Mouse (Mus musculus): ENCODE data around the gene Rilp. TPM values are rescaled to one million over a fixed set of nuclear protein-coding genes. Genes with fewer than 3 reads are reported as not detected.

Gene Rilp
- polyA plus RNA-seq, 1 experiment from 2014 or later, result not detected

- ATAC-seq (ENCODE audit: insufficient number of reproducible peaks, insufficient read depth, low FRiP score, low TSS enrichment, low read depth), result no peak
- Histone ChIP-seq H3K4me1 (no peaks in the 10 kb centered on the region), H3K27me3 (no peaks in the 10 kb centered on the region), H3K27ac (no peak overlapping the region), H3K4me2 (no peak overlapping the region), H3K36me3 (no peaks in the 10 kb centered on the region), H3K9ac (no peak overlapping the region), H3K4me3 (no peak overlapping the region), H3K9me3 (no peaks in the 10 kb centered on the region)
- 87% methylated on average over 6 of the region's 6 CpGs for WGBS
These were observed 17.0 kb downstream of the Rilp start for GRCm38 (mm10) chr11:75526943-75527342.

GRCm38 (mm10) chr11:75529771-75530170, 19.9 kb downstream of the Rilp start:
- Histone ChIP-seq H3K9me3 (no peaks in the 10 kb centered on the region), H3K4me1 (peaks cover 9% of the 10 kb centered on the region), H3K36me3 (no peaks in the 10 kb centered on the region), H3K9ac (no peak overlapping the region), H3K27ac (no peak overlapping the region), H3K4me2 (no peak overlapping the region), H3K4me3 (no peak overlapping the region), H3K27me3 (peaks cover 5% of the 10 kb centered on the region; the same call in 1 of the 2 replicates)
- WGBS, result 63% methylated on average over 4 of the region's 4 CpGs
- no peak for ATAC-seq (ENCODE audit: insufficient number of reproducible peaks, insufficient read depth, low FRiP score, low TSS enrichment, low read depth)

GRCm38 (mm10) chr11:75530325-75530724, 20.4 kb downstream of the Rilp start:
- peaks cover 5% of the 10 kb centered on the region; the same call in 1 of the 2 replicates for H3K27me3 ChIP-seq
- under 1% methylated on average over 10 of the region's 10 CpGs for WGBS
- no peaks in the 10 kb centered on the region for H3K36me3 ChIP-seq
- 0 out of 2 replicates have a peak overlapping the region, but pooled peaks have one; percentile 64 for H3K27ac ChIP-seq
- H3K4me3 ChIP-seq, result peak overlapping the region; percentile 72
- 0 out of 2 replicates have a peak, but pooled peaks have one; percentile 53 for ATAC-seq (ENCODE audit: insufficient number of reproducible peaks, insufficient read depth, low FRiP score, low TSS enrichment, low read depth)
- H3K4me2 ChIP-seq, result peak overlapping the region; percentile 91
- H3K9me3 ChIP-seq, result no peaks in the 10 kb centered on the region
- H3K9ac ChIP-seq, result peak overlapping the region; percentile 84
- peaks cover 12% of the 10 kb centered on the region for H3K4me1 ChIP-seq

DNA sequence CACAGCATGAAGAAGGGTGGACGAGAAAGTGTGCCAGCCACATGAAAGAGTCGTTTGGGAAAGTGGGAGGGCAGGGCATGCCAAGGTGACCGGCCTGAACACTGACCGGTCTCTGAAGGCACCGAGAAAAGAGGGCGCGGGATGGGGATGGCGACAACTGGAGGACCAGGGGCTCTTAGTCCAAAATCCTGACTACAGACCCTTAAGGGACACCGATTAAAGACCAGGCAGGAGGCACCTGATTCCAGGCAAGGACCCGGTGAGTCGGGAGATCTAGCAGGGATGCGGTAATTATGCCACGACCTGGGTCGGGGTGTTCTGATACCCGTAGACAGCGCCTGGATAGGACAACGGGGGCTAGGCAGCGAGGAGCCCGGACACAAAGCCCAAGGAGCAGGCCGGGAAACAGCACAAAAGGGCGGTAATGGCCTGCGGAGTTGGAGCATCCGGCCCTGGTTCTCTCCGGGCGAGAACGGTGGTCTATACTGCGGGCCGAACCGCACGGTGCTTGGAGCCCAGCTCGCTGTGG, 21.0 kb downstream of the Rilp start:
- H3K27ac ChIP-seq, result peak overlapping the region; percentile 64
- under 1% methylated on average over 31 of the region's 31 CpGs for WGBS
- ATAC-seq (ENCODE audit: insufficient number of reproducible peaks, insufficient read depth, low FRiP score, low TSS enrichment, low read depth), result peak; percentile 34

GRCm38 (mm10) chr11:75531469-75532242, 21.8 kb downstream of the Rilp start, which contains the start of gene Slc43a2:
TSS of gene Slc43a2 (plus strand) at chr11:75531694.
- WGBS, result under 1% methylated on average over 62 of the region's 62 CpGs
- no peaks in the 10 kb centered on the region for H3K36me3 ChIP-seq
- ATAC-seq (ENCODE audit: insufficient number of reproducible peaks, insufficient read depth, low FRiP score, low TSS enrichment, low read depth), result peak; percentile 88
- H3K9me3 ChIP-seq, result no peaks in the 10 kb centered on the region
- peak within 1 kb of the TSS; percentile 91 for H3K4me2 ChIP-seq
- H3K4me1 ChIP-seq, result peaks cover 12% of the 10 kb centered on the region
- peak within 1 kb of the TSS; percentile 86 for H3K27ac ChIP-seq
- peak within 1 kb of the TSS; percentile 72 for H3K4me3 ChIP-seq
- H3K9ac ChIP-seq, result peak within 1 kb of the TSS; percentile 84
- H3K27me3 ChIP-seq, result peaks cover 5% of the 10 kb centered on the region; the same call in 1 of the 2 replicates

More for the DNA sequence above, 21.0 kb downstream of the Rilp start:
- H3K27me3 ChIP-seq, result peaks cover 5% of the 10 kb centered on the region; the same call in 1 of the 2 replicates
- no peaks in the 10 kb centered on the region for H3K9me3 ChIP-seq
- peak overlapping the region; percentile 91 for H3K4me2 ChIP-seq
- H3K4me1 ChIP-seq, result peaks cover 12% of the 10 kb centered on the region
- H3K36me3 ChIP-seq, result no peaks in the 10 kb centered on the region
- peak overlapping the region; percentile 72 for H3K4me3 ChIP-seq
- H3K9ac ChIP-seq, result peak overlapping the region; percentile 84

DNA sequence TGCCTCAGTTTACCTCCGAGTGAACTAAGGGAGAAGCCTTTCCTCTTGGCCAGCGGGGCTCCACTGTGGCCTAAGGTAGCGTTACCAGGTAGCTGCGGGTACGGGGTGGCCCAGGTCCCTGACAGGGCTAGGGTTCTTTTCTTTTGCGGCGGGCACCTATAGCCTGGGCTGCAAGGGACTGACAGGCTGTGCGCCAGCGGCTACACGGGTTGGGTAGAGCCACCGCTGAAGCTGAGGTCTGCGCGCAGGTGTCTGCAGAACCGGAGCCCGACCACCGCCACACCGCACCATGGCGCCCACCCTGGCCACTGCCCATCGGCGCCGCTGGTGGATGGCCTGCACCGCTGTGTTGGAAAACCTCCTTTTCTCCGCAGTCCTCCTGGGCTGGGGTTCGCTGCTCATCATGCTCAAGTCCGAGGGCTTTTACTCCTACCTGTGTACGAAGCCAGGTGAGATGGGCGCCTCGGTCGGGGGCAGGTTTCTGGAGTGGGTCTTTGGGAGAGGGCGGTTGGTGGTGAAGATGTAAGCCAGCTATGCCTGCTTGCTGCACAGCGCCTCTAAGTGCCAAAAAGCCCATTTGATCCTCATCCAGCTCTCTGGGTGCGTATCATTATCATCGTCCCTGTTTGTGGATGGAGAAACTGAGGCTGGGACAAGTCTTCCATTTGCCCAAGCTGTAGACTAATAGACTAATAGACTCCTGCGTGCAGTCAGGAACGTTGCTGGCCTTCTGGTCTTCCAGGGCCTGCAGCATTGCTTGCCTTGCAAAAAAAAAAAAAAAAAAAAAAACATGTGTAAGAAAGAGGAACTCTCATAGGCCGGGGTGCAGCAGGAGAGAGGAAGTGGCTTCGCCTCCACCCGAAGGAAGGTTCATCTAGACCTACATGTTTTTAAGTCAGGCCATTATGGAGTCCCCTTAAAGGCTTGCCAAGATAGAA, 22.7 kb downstream of the Rilp start:
- ATAC-seq (ENCODE audit: insufficient number of reproducible peaks, insufficient read depth, low FRiP score, low TSS enrichment, low read depth), result no peak
- H3K4me2 ChIP-seq, result peak overlapping the region; percentile 91
- peaks cover 12% of the 10 kb centered on the region for H3K4me1 ChIP-seq
- H3K36me3 ChIP-seq, result no peaks in the 10 kb centered on the region
- H3K27me3 ChIP-seq, result peaks cover 5% of the 10 kb centered on the region; the same call in 1 of the 2 replicates
- peak overlapping the region; percentile 86; the same call in 1 of the 2 replicates for H3K27ac ChIP-seq
- WGBS, result 16% methylated on average over 38 of the region's 38 CpGs
- H3K9me3 ChIP-seq, result no peaks in the 10 kb centered on the region
- peak overlapping the region; percentile 72 for H3K4me3 ChIP-seq
- H3K9ac ChIP-seq, result peak overlapping the region; percentile 84

GRCm38 (mm10) chr11:75533314-75534015, 23.6 kb downstream of the Rilp start:
- peak overlapping the region; percentile 91 for H3K4me2 ChIP-seq
- WGBS, result 81% methylated on average over 6 of the region's 6 CpGs

DNA sequence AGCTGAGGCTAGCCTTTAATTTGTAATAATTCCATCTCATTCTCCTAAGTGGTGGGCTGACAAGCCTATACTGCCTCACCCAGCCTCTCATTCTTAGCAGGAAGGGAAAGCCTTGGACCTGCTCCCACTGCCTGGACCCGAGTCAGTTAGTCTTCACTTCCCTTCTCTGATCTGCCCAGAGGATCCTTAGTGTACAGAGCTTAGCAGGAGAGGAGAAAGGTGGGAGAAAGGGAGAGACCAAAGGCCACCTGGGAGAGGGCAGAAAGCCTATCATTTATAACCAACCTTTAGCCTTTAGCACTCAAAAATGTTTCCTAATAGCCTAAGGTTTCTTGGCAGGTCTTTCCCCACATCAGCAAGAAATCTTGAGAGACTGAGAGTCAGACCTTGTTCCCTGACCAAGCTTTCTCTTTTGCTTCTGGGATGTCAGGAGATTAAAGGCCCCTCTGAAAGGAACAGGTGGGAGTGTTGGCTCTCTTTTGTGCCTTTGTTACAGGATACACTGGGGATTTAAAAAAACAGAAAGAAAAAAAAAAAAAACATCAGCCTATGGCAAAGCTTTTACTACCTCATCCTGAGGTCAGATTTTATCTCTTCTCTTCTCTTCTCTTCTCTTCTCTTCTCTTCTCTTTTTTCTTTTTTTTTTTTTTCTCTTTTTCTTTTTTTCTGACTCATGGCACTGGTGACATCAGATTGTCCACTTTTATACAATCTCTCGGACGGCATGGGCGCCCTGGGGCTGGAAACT, 24.6 kb downstream of the Rilp start:
- 36% methylated on average over 4 of the region's 4 CpGs for WGBS
- ATAC-seq (ENCODE audit: insufficient number of reproducible peaks, insufficient read depth, low FRiP score, low TSS enrichment, low read depth), result no peak
- H3K4me3 ChIP-seq, result no peak overlapping the region

More at GRCm38 (mm10) chr11:75533314-75534015, 23.6 kb downstream of the Rilp start:
- peaks cover 5% of the 10 kb centered on the region; the same call in 1 of the 2 replicates for H3K27me3 ChIP-seq
- H3K36me3 ChIP-seq, result no peaks in the 10 kb centered on the region
- peaks cover 16% of the 10 kb centered on the region for H3K4me1 ChIP-seq
- H3K4me3 ChIP-seq, result peak overlapping the region; percentile 10; the same call in 1 of the 2 replicates
- H3K9ac ChIP-seq, result no peak overlapping the region
- no peaks in the 10 kb centered on the region for H3K9me3 ChIP-seq
- peak overlapping the region; percentile 28; the same call in 1 of the 2 replicates for H3K27ac ChIP-seq
- no peak for ATAC-seq (ENCODE audit: insufficient number of reproducible peaks, insufficient read depth, low FRiP score, low TSS enrichment, low read depth)

GRCm38 (mm10) chr11:75535106-75535795, 25.4 kb downstream of the Rilp start:
- Histone ChIP-seq H3K4me1 (peaks cover 17% of the 10 kb centered on the region), H3K4me2 (no peak overlapping the region; the same call in 1 of the 2 replicates), H3K9me3 (no peaks in the 10 kb centered on the region), H3K27me3 (peaks cover 5% of the 10 kb centered on the region; the same call in 1 of the 2 replicates), H3K4me3 (no peak overlapping the region), H3K27ac (no peak overlapping the region), H3K36me3 (no peaks in the 10 kb centered on the region), H3K9ac (0 out of 2 replicates have a peak overlapping the region, but pooled peaks have one; percentile 17)
- ATAC-seq (ENCODE audit: insufficient number of reproducible peaks, insufficient read depth, low FRiP score, low TSS enrichment, low read depth), result no peak
- 57% methylated on average over 13 of the region's 13 CpGs for WGBS

More for the DNA sequence above, 24.6 kb downstream of the Rilp start:
- peaks cover 17% of the 10 kb centered on the region for H3K4me1 ChIP-seq
- no peak overlapping the region for H3K27ac ChIP-seq
- peaks cover 5% of the 10 kb centered on the region; the same call in 1 of the 2 replicates for H3K27me3 ChIP-seq
- H3K36me3 ChIP-seq, result no peaks in the 10 kb centered on the region
- H3K4me2 ChIP-seq, result no peak overlapping the region; the same call in 1 of the 2 replicates
- H3K9me3 ChIP-seq, result no peaks in the 10 kb centered on the region
- no peak overlapping the region for H3K9ac ChIP-seq

All from embryonic facial prominence, embryonic 13.5 days (tissue).